Mouse (Mus musculus): ENCODE data around the gene Hmx1. TPM values are rescaled to one million over a fixed set of nuclear protein-coding genes. Genes with fewer than 3 reads are reported as not detected.

Hmx1 gene
- not detected in 2 replicates for polyA plus RNA-seq (2012)

GRCm38 (mm10) chr5:35388491-35389111 lies at the start of gene Hmx1:
Gene Hmx1, plus strand, starts transcription at chr5:35389108.
- peaks cover 100% of the 10 kb centered on the region for H3K27me3 ChIP-seq (ENCODE audit: control insufficient read depth)

DNA sequence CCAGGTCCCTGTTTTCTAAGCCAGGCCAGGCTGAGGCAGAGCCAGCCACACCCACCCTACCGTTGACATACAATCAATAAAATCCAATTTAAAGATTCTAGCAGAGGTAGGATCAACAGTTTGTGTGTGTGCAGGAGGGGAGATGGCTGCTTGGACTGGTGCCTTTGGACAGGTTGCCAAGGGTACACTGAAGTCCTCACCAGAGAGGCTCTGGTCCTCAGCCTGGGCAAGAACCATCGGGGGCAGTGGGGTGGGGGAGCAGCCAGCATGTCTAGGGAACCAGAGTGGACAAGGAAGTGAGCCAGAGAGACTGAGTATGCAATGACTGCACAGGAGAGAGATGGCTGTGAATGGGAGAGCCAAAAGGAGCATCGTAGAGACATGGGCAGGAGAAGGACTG lies 43.8 kb upstream of the Hmx1 start:
- Histone ChIP-seq H3K4me3 (replicated peaks) (no peak overlapping the region), H3K9me3 (ENCODE audit: control insufficient read depth, low read length) (no peaks in the 10 kb centered on the region), H3K36me3 (ENCODE audit: control insufficient read depth) (no peaks in the 10 kb centered on the region), H3K4me1 (ENCODE audit: control insufficient read depth) (no peaks in the 10 kb centered on the region), H3K27me3 (ENCODE audit: control insufficient read depth) (no peaks in the 10 kb centered on the region)
- TF ChIP-seq GATA1 (IDR thresholded peaks at IDR 0.05; ENCODE audit: low read length) = no peak

More at GRCm38 (mm10) chr5:35388491-35389111, at the start of gene Hmx1:
- Histone ChIP-seq H3K36me3 (ENCODE audit: control insufficient read depth) (no peaks in the 10 kb centered on the region), H3K4me3 (replicated peaks) (no peak within 1 kb of the TSS), H3K4me1 (ENCODE audit: control insufficient read depth) (no peaks in the 10 kb centered on the region), H3K9me3 (ENCODE audit: control insufficient read depth, low read length) (peaks cover 7% of the 10 kb centered on the region; the same call in 1 of the 2 replicates)
- no peak for TF ChIP-seq GATA1 (IDR thresholded peaks at IDR 0.05; ENCODE audit: low read length)

GRCm38 (mm10) chr5:35348794-35349193 lies 40.1 kb upstream of the Hmx1 start:
- H3K4me3 ChIP-seq (replicated peaks) = no peak overlapping the region
- TF ChIP-seq TAL1 (IDR thresholded peaks at IDR 0.05; ENCODE audit: low read length) (no peak), GATA1 (IDR thresholded peaks at IDR 0.05; ENCODE audit: low read length) (no peak)
- H3K4me1 ChIP-seq (ENCODE audit: control insufficient read depth) = no peaks in the 10 kb centered on the region
- no peaks in the 10 kb centered on the region for H3K9me3 ChIP-seq (ENCODE audit: control insufficient read depth, low read length)
- H3K36me3 ChIP-seq (ENCODE audit: control insufficient read depth) = no peaks in the 10 kb centered on the region
- H3K27me3 ChIP-seq (ENCODE audit: control insufficient read depth) = no peaks in the 10 kb centered on the region

DNA sequence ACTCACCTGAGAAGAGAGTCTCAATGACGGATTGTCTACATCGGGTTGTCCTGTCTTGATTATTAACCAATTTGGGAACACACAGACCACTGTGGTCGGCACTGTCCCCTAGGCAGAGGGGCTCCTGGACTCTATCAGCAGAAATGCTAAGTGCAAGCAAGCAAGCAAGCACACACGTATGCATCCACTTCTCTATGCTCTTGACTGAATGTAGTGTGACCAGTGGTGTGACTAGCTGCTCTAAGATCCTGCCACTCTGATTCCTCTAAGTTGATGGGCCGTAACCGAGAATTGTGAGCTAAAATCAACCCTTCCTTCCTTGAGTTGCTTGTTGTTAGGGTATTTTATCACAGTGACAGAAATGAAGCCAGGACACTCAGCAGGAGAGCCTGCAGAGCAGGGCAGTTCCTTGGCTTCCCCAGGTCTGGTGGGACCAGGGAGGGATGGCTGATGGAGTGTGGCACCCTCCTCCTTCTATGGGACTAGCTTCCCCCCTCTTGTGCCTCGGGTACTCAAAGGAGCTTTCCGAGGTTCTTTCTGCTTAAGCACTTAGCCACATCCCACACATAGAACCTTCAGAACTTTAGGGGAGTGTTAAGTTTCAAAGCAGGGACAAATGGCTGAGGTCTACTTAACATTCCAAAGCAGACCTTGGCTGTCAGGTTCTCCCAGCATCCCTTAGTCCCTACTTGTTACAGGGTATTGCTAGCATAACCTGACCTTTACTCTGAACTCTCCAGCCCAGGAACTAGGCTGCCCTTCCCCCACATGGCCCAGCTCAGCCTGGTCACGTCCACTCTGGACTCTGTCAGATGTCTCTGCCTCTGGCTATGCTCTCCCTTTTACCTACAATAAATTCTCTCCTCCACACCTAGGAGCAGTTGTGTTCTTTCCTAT lies 31.1 kb upstream of the Hmx1 start:
- no peaks in the 10 kb centered on the region for H3K36me3 ChIP-seq (ENCODE audit: control insufficient read depth)
- no peaks in the 10 kb centered on the region for H3K9me3 ChIP-seq (ENCODE audit: control insufficient read depth, low read length)
- H3K27me3 ChIP-seq (ENCODE audit: control insufficient read depth) = no peaks in the 10 kb centered on the region
- H3K4me1 ChIP-seq (ENCODE audit: control insufficient read depth) = no peaks in the 10 kb centered on the region
- TF ChIP-seq TAL1 (IDR thresholded peaks at IDR 0.05; ENCODE audit: low read length) (no peak), GATA1 (IDR thresholded peaks at IDR 0.05; ENCODE audit: low read length) (no peak)
- H3K4me3 ChIP-seq (replicated peaks) = no peak overlapping the region

DNA sequence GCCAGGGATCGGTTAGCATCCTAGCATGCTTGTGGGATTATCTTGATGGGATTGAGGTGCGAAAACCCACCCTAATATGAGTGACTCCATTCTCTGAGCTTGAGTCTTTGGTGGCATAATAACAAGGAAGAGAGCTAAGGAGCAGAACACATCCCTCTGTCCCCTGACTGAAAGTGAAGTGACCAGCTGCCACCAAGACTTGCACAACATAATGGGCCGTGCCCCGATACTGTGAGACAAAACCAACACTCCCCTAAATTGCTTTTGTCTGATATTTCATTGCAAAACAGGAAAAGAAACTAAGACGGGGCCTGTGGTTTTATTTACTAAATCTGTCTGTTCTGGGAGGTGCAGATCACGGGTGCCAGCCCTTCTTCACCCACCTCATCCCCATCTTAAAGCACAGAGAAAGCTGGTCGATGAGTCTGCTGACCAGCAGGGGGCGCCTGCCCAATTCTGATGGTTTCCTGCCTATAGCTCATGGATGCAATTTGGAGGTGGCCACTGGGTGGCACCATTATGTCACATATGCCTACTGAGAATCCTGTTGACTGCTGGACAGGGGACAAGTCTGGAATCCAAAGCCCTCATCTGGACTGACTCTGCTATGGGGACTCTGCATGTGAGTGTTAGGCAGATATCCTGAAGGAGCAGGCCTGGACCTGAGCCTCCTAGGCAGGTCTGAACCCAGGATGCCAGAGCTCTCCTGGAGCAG lies 27.2 kb upstream of the Hmx1 start:
- TF ChIP-seq TAL1 (IDR thresholded peaks at IDR 0.05; ENCODE audit: low read length) = no peak
- TF ChIP-seq GATA1 (IDR thresholded peaks at IDR 0.05; ENCODE audit: low read length) = no peak
- no peaks in the 10 kb centered on the region for H3K4me1 ChIP-seq (ENCODE audit: control insufficient read depth)
- H3K4me3 ChIP-seq (replicated peaks) = no peak overlapping the region
- H3K9me3 ChIP-seq (ENCODE audit: control insufficient read depth, low read length) = no peaks in the 10 kb centered on the region
- no peaks in the 10 kb centered on the region for H3K36me3 ChIP-seq (ENCODE audit: control insufficient read depth)
- no peaks in the 10 kb centered on the region; the same call in 1 of the 2 replicates for H3K27me3 ChIP-seq (ENCODE audit: control insufficient read depth)

DNA sequence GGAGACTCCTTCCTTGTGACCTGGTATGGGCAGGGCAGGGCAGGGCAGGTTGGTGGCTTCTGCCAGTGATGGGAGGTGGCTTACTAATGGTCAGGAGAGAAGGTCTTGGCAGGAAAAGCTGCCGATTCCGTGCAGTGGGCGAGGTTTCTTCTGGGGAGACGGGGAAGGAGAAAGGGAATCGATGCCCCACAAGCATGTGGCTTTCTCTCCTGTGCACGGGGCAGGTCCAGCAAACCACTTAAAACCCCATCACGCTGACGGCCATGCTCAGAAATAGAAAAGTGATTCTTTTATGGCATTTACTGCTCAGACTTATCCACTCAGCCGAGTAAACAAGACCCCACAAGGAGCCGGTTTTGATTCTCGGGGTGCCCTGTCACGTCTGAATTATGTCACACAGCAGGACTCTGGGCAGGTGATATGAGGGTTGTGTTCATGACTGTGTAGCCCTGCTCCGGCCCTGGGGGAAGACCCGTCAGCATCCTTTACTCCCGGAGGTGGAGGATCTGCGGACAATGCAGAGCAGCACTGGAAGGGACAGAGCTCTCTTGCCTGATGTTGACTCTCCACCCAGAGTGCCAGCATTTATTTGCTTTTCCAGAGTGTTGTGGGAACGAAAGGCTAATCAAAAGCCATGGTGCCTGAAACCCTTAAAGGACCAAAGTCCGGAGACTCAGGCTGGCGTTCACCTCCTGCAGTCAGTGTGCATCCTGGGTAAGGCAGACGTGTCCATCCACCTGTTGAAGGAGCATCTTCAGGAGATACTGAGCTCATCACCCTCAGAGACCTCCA lies 22.5 kb upstream of the Hmx1 start:
- Histone ChIP-seq H3K27me3 (ENCODE audit: control insufficient read depth) (peaks cover 6% of the 10 kb centered on the region; the same call in 1 of the 2 replicates), H3K4me3 (replicated peaks) (no peak overlapping the region), H3K9me3 (ENCODE audit: control insufficient read depth, low read length) (peaks cover 10% of the 10 kb centered on the region), H3K4me1 (ENCODE audit: control insufficient read depth) (no peaks in the 10 kb centered on the region), H3K36me3 (ENCODE audit: control insufficient read depth) (no peaks in the 10 kb centered on the region)
- TF ChIP-seq TAL1 (IDR thresholded peaks at IDR 0.05; ENCODE audit: low read length) = no peak
- TF ChIP-seq GATA1 (IDR thresholded peaks at IDR 0.05; ENCODE audit: low read length) = no peak

DNA sequence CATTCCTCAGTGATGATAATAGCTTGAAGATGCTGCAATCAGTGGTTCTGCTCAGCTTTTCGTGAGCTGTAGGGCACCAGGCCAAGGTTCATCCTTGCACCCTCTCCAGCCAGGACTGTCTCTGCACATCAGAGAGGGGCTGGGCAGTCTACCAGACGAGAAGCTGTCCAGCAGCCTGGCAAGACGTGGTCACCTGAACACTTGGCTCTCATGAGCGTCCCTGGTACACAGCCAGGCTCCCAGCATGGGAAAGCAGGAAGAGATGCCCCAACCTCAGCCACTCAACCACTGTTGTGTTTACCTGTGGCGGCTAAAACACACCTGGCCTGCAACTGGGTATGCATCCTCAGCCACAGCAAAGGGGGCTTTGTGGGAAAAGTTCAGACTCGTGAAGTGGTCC lies 20.0 kb upstream of the Hmx1 start:
- Histone ChIP-seq H3K4me1 (ENCODE audit: control insufficient read depth) (no peaks in the 10 kb centered on the region), H3K36me3 (ENCODE audit: control insufficient read depth) (no peaks in the 10 kb centered on the region), H3K4me3 (replicated peaks) (no peak overlapping the region), H3K9me3 (ENCODE audit: control insufficient read depth, low read length) (peaks cover 10% of the 10 kb centered on the region), H3K27me3 (ENCODE audit: control insufficient read depth) (peaks cover 6% of the 10 kb centered on the region; the same call in 1 of the 2 replicates)
- TF ChIP-seq TAL1 (IDR thresholded peaks at IDR 0.05; ENCODE audit: low read length) (no peak), GATA1 (IDR thresholded peaks at IDR 0.05; ENCODE audit: low read length) (no peak)

DNA sequence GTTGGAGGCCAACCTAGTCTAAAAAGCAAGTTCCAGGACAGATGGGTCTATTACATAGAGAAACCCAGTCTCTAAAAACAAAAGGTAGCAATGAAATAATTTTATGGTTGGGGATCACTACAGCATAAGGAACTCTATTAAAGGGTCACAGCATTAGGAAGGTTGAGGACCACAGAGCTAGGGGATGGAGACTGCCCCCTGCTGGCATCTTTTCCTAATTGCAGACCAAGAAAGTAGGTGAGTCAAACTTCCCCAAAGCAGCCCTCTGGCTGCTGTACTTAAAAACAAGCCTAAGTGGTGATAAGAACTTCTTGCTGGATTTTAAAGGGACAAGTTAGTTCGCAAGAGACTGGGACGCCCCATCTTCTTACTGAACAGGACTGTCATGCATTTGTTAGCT lies 9.8 kb upstream of the Hmx1 start:
- Histone ChIP-seq H3K27me3 (ENCODE audit: control insufficient read depth) (peaks cover 46% of the 10 kb centered on the region), H3K4me1 (ENCODE audit: control insufficient read depth) (no peaks in the 10 kb centered on the region), H3K9me3 (ENCODE audit: control insufficient read depth, low read length) (no peaks in the 10 kb centered on the region), H3K36me3 (ENCODE audit: control insufficient read depth) (no peaks in the 10 kb centered on the region), H3K4me3 (replicated peaks) (no peak overlapping the region)
- TF ChIP-seq TAL1 (IDR thresholded peaks at IDR 0.05; ENCODE audit: low read length) = no peak
- no peak for TF ChIP-seq GATA1 (IDR thresholded peaks at IDR 0.05; ENCODE audit: low read length)
